In the genomic region with DNA sequence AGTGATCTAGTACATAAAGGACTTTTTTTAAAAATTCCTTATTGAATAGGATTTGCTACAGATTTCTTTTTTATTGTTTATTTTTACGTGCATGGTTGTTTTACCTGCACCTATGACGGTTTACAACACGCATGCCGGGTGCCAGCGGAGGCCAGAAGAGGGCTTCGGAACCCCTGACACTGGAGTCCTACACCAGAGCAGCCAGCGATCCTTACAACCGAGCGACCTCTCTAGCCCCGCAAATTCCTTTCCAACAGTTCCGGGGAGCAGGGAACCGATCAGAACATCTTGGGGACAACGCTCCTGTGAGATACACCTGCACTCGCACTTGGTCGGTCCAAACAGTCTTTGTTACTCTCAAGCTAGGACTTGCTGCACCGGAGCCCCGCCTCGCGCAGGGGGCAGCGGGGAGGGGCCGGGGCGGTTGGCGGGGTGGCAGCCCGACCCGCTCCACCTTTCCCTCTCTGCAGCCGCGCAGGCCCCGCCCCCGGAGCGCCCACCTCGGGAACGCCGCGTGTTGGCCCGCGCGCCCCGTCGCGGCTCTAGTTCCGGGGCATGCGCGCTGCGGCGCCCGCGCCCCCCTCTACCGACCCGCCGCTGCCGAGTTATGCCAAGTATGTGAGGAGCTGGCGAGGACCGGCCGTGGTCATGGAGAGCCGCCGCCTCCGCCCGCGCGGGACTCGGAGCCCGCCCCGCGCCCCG, we compare ENCODE assay signal across 8 mouse cellular contexts. TPM values are rescaled to one million over a fixed set of nuclear protein-coding genes. Genes with fewer than 3 reads are reported as not detected.
DNase-seq lines count a peak whose midpoint lies in the region; ATAC-seq and TF ChIP-seq lines count a peak whose summit lies in the region.

A gene (plus strand): TSS at position 603 of the 702 bp plus-strand sequence.

- H3K9me3 ChIP-seq in embryonic facial prominence, embryonic 12.5 days, result no peaks in the 10 kb centered on the region
- H3K9me3 ChIP-seq in heart, embryonic 11.5 days (replicated peaks; ENCODE audit: control insufficient read depth, low read length), result no peaks in the 10 kb centered on the region
- H3K9me3 ChIP-seq in kidney, embryonic 15.5 days (replicated peaks), result no peaks in the 10 kb centered on the region
- H3K9me3 ChIP-seq in limb, embryonic 15.5 days, result no peaks in the 10 kb centered on the region
- H3K9me3 ChIP-seq in midbrain, embryonic 16.5 days (replicated peaks; ENCODE audit: control insufficient read depth, low read length, poor library complexity, severe bottlenecking), result no peaks in the 10 kb centered on the region

- 1% methylated on average over 65 of the region's 65 CpGs for WGBS in embryonic facial prominence, embryonic 12.5 days
- WGBS in heart, embryonic 11.5 days (ENCODE audit: insufficient replicate concordance), result under 1% methylated on average over 65 of the region's 65 CpGs
- under 1% methylated on average over 65 of the region's 65 CpGs for WGBS in kidney, embryonic 15.5 days
- under 1% methylated on average over 59 of the region's 65 CpGs for WGBS in limb, embryonic 15.5 days
- under 1% methylated on average over 58 of the region's 65 CpGs for WGBS in midbrain, embryonic 16.5 days

- DNase-seq in frontal cortex, postnatal 10 days (ENCODE audit: low spot score in 2 of 2), result peak; percentile 60 to 66

- TF ChIP-seq POLR2A in testis, adult 2 months (IDR thresholded peaks at IDR 0.05; ENCODE audit: control insufficient read depth, low read depth, low read length), result no peak

- no peaks in the 10 kb centered on the region for H3K36me3 ChIP-seq in embryonic facial prominence, embryonic 12.5 days
- peaks cover 3% of the 10 kb centered on the region; the same call in 1 of the 2 replicates for H3K36me3 ChIP-seq in heart, embryonic 11.5 days (ENCODE audit: control insufficient read depth, insufficient read depth, low read length)
- no peaks in the 10 kb centered on the region for H3K36me3 ChIP-seq in kidney, embryonic 15.5 days
- no peaks in the 10 kb centered on the region for H3K36me3 ChIP-seq in limb, embryonic 15.5 days
- H3K36me3 ChIP-seq in midbrain, embryonic 16.5 days (ENCODE audit: control insufficient read depth, insufficient read depth, low read length), result no peaks in the 10 kb centered on the region
- no peaks in the 10 kb centered on the region for H3K36me3 ChIP-seq in testis, adult 2 months (ENCODE audit: control insufficient read depth, insufficient read depth, low read length)

- ATAC-seq in frontal cortex, adult (ENCODE audit: low TSS enrichment), result no peak
- peak; percentile 86 for ATAC-seq in embryonic facial prominence, embryonic 12.5 days (ENCODE audit: insufficient number of reproducible peaks, insufficient read depth, low FRiP score, low TSS enrichment)
- ATAC-seq in heart, embryonic 11.5 days (replicated peaks; ENCODE audit: insufficient number of reproducible peaks, low FRiP score, low TSS enrichment), result peak; percentile 81
- ATAC-seq in kidney, embryonic 15.5 days (replicated peaks; ENCODE audit: low FRiP score), result peak; percentile 91
- peak; percentile 87 for ATAC-seq in limb, embryonic 15.5 days (ENCODE audit: insufficient number of reproducible peaks, low FRiP score, low TSS enrichment, low read depth)
- ATAC-seq in midbrain, embryonic 16.5 days, result peak; percentile 91

- H3K27me3 ChIP-seq in embryonic facial prominence, embryonic 12.5 days, result peaks cover 19% of the 10 kb centered on the region
- H3K27me3 ChIP-seq in heart, embryonic 11.5 days (ENCODE audit: control insufficient read depth, insufficient read depth, low read length), result no peaks in the 10 kb centered on the region
- H3K27me3 ChIP-seq in kidney, embryonic 15.5 days, result peaks cover 18% of the 10 kb centered on the region
- H3K27me3 ChIP-seq in limb, embryonic 15.5 days, result no peaks in the 10 kb centered on the region
- H3K27me3 ChIP-seq in midbrain, embryonic 16.5 days (ENCODE audit: control insufficient read depth, insufficient read depth, low read depth, low read length), result peaks cover 16% of the 10 kb centered on the region
- H3K27me3 ChIP-seq in testis, adult 2 months (ENCODE audit: control insufficient read depth, insufficient read depth, low read length), result no peaks in the 10 kb centered on the region

- peaks cover 18% of the 10 kb centered on the region for H3K4me1 ChIP-seq in embryonic facial prominence, embryonic 12.5 days
- H3K4me1 ChIP-seq in heart, embryonic 11.5 days (ENCODE audit: control insufficient read depth, insufficient read depth, low read length), result peaks cover 13% of the 10 kb centered on the region
- peaks cover 48% of the 10 kb centered on the region for H3K4me1 ChIP-seq in kidney, embryonic 15.5 days
- peaks cover 18% of the 10 kb centered on the region for H3K4me1 ChIP-seq in limb, embryonic 15.5 days
- peaks cover 14% of the 10 kb centered on the region for H3K4me1 ChIP-seq in midbrain, embryonic 16.5 days (ENCODE audit: control insufficient read depth, insufficient read depth, low read length)
- H3K4me1 ChIP-seq in testis, adult 2 months (ENCODE audit: control insufficient read depth, insufficient read depth, low read length), result peaks cover 12% of the 10 kb centered on the region

- peak within 1 kb of the TSS; percentile 75 for H3K4me3 ChIP-seq in embryonic facial prominence, embryonic 12.5 days
- peak within 1 kb of the TSS; percentile 72 for H3K4me3 ChIP-seq in heart, embryonic 11.5 days (ENCODE audit: low read depth, low read length)
- peak within 1 kb of the TSS; percentile 79 for H3K4me3 ChIP-seq in kidney, embryonic 15.5 days (replicated peaks)
- peak within 1 kb of the TSS; percentile 68 for H3K4me3 ChIP-seq in limb, embryonic 15.5 days
- peak within 1 kb of the TSS; percentile 77 for H3K4me3 ChIP-seq in midbrain, embryonic 16.5 days (ENCODE audit: low read depth, low read length)
- peak within 1 kb of the TSS; percentile 89 for H3K4me3 ChIP-seq in testis, adult 2 months (ENCODE audit: control insufficient read depth, low read depth, low read length)

- peak within 1 kb of the TSS; percentile 85 for H3K4me2 ChIP-seq in embryonic facial prominence, embryonic 12.5 days (replicated peaks)
- peak within 1 kb of the TSS; percentile 74 for H3K4me2 ChIP-seq in heart, embryonic 11.5 days
- H3K4me2 ChIP-seq in kidney, embryonic 15.5 days, result peak within 1 kb of the TSS; percentile 87
- peak within 1 kb of the TSS; percentile 93 for H3K4me2 ChIP-seq in limb, embryonic 15.5 days
- peak within 1 kb of the TSS; percentile 76 for H3K4me2 ChIP-seq in midbrain, embryonic 16.5 days (ENCODE audit: low read length)

- peak within 1 kb of the TSS; percentile 81 for H3K9ac ChIP-seq in embryonic facial prominence, embryonic 12.5 days
- H3K9ac ChIP-seq in heart, embryonic 11.5 days (ENCODE audit: low read depth, low read length), result peak within 1 kb of the TSS; percentile 96
- H3K9ac ChIP-seq in kidney, embryonic 15.5 days, result peak within 1 kb of the TSS; percentile 80
- H3K9ac ChIP-seq in limb, embryonic 15.5 days, result peak within 1 kb of the TSS; percentile 64
- peak within 1 kb of the TSS; percentile 71 for H3K9ac ChIP-seq in midbrain, embryonic 16.5 days (ENCODE audit: low read depth, low read length)

- TF ChIP-seq CTCF in testis, adult 2 months (IDR thresholded peaks at IDR 0.05; ENCODE audit: control insufficient read depth, insufficient read depth, insufficient replicate concordance, low read depth, low read length), result no peak

- H3K27ac ChIP-seq in embryonic facial prominence, embryonic 12.5 days, result peak within 1 kb of the TSS; percentile 93
- peak within 1 kb of the TSS; percentile 99 for H3K27ac ChIP-seq in heart, embryonic 11.5 days (ENCODE audit: low read depth, low read length)
- H3K27ac ChIP-seq in kidney, embryonic 15.5 days, result peak within 1 kb of the TSS; percentile 96
- H3K27ac ChIP-seq in limb, embryonic 15.5 days, result peak within 1 kb of the TSS; percentile 90
- H3K27ac ChIP-seq in midbrain, embryonic 16.5 days (ENCODE audit: low read length), result no peak within 1 kb of the TSS
- peak within 1 kb of the TSS; percentile 73 for H3K27ac ChIP-seq in testis, adult 2 months (ENCODE audit: control insufficient read depth, insufficient read depth, low read depth, low read length)

RNA-seq across cellular contexts. Expression of the gene that starts here (rescaled TPM):
- polyA plus RNA-seq in embryonic facial prominence, embryonic 12.5 days (2016; fragmentation: Nextera tagmentation; extraction: Ambion mirVana), result 2.9 and 3.0 TPM in 2 replicates
- polyA plus RNA-seq in heart, embryonic 11.5 days (2014; fragmentation: Nextera tagmentation; extraction: Ambion mirVana), result 5.3 and 5.8 TPM in 2 replicates
- polyA plus RNA-seq in kidney, embryonic 15.5 days (2015; fragmentation: Nextera tagmentation; extraction: Ambion mirVana), result 1.4 and 1.8 TPM in 2 replicates
- polyA plus RNA-seq in limb, embryonic 15.5 days (2015; fragmentation: Nextera tagmentation; extraction: Ambion mirVana), result 1.7 and 1.8 TPM in 2 replicates
- 0.55 and 0.68 TPM in 2 replicates for polyA plus RNA-seq in midbrain, embryonic 16.5 days (2015; fragmentation: Nextera tagmentation; extraction: Ambion mirVana)
- 0.72 and 0.77 TPM in 2 replicates for polyA plus RNA-seq in testis, adult 2 months (2012; rRNA removed)

Comparison
In these comparisons a context has a peak if more than half of its experiments do, and no peak if none do; other contexts are left out.
1. Peak in ATAC-seq, H3K4me3 ChIP-seq, H3K9ac ChIP-seq and H3K4me2 ChIP-seq in midbrain, embryonic 16.5 days; RNA of the gene not detected or under 1 TPM.